Mouse (Mus musculus): Measurements from ENCODE around the gene Tmem239. TPM values are rescaled to one million over a fixed set of nuclear protein-coding genes. Genes with fewer than 3 reads are reported as not detected.

The Tmem239 gene
- polyA plus RNA-seq, 1 experiment from 2014 or later, result not detected

DNA sequence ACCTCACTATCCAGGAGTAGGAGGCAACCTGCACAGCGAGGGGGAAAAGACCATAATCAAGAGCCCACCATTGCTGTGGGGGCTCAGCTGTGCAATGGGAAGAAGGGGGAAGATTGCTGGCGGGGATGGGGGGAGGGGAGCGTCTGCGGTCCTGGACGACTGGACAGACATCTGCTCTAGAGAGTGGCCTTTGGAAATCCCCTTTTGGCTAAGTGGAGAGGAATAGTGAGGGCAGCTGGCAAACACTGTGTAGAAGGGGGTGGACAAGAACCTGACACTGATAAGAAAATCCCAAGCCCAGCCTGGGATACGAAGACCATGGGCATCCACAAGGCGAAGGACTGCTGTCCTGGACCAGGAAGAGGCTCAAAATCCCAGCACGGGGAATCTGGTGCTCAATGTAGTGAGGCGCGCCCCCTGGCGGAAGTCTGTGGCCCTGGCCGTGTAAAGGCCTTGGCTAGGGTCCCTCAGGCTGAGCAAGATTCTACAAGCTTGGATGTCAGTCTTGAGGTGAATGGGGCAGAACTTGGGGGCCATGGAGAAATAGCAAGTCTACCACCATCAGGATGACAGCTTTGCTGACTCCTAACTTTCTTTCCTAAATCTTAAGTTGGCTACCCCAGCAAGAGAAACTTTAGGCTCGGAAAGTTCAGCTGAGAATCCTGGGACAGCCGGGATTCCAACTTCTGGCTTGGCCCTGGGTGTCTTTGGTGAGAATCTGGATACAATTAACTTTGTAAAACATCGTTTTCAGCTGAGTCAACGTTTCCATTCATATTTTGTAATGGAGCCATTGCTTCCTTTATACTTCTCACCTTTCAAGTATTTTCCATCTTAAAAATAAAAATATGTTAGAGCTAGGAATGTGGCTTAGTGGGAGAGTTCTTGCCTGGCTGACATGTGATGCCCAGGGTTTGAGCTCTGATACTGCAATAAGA, 5.5 kb downstream of the Tmem239 start:
- no peak overlapping the region for H3K4me3 ChIP-seq (replicated peaks)
- peak; percentile 79 for ATAC-seq (ENCODE audit: insufficient number of reproducible peaks, low FRiP score, low TSS enrichment, low read depth)
- no peak overlapping the region for H3K4me2 ChIP-seq (replicated peaks)
- H3K9ac ChIP-seq, result no peak overlapping the region
- H3K4me1 ChIP-seq, result peaks cover 17% of the 10 kb centered on the region
- H3K27ac ChIP-seq (replicated peaks), result peak overlapping the region; percentile 79
- 30% methylated on average over 16 of the region's 16 CpGs for WGBS
- H3K27me3 ChIP-seq, result no peaks in the 10 kb centered on the region; the same call in 1 of the 2 replicates
- H3K36me3 ChIP-seq, result no peaks in the 10 kb centered on the region
- H3K9me3 ChIP-seq (replicated peaks), result no peaks in the 10 kb centered on the region

DNA sequence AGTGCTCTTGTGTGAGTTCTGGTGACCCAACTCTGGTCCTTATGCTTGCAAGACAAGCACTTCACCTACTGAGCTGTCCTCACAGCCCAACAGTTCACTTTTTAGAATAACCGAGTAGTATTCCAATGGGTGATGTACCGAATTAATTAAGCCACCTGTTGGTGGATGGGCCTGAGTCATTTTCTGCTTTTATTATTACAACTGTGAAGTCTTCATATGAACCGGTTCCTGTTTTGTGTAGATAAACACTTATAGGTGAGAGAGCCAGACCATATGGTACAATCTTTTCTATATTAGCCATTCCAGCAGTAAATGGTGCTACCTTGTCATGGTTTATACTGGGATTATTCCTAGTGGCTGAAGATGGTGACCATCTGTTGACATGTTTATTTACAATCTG, 6.5 kb downstream of the Tmem239 start:
- no peak for ATAC-seq (ENCODE audit: insufficient number of reproducible peaks, low FRiP score, low TSS enrichment, low read depth)
- H3K4me2 ChIP-seq (replicated peaks), result no peak overlapping the region
- no peaks in the 10 kb centered on the region for H3K27me3 ChIP-seq
- H3K9ac ChIP-seq, result no peak overlapping the region
- H3K9me3 ChIP-seq (replicated peaks), result no peaks in the 10 kb centered on the region
- H3K36me3 ChIP-seq, result no peaks in the 10 kb centered on the region
- H3K4me1 ChIP-seq, result peaks cover 16% of the 10 kb centered on the region
- peak overlapping the region; percentile 79 for H3K27ac ChIP-seq (replicated peaks)
- WGBS, result 81% methylated on average over 3 of the region's 3 CpGs
- H3K4me3 ChIP-seq (replicated peaks), result no peak overlapping the region

DNA sequence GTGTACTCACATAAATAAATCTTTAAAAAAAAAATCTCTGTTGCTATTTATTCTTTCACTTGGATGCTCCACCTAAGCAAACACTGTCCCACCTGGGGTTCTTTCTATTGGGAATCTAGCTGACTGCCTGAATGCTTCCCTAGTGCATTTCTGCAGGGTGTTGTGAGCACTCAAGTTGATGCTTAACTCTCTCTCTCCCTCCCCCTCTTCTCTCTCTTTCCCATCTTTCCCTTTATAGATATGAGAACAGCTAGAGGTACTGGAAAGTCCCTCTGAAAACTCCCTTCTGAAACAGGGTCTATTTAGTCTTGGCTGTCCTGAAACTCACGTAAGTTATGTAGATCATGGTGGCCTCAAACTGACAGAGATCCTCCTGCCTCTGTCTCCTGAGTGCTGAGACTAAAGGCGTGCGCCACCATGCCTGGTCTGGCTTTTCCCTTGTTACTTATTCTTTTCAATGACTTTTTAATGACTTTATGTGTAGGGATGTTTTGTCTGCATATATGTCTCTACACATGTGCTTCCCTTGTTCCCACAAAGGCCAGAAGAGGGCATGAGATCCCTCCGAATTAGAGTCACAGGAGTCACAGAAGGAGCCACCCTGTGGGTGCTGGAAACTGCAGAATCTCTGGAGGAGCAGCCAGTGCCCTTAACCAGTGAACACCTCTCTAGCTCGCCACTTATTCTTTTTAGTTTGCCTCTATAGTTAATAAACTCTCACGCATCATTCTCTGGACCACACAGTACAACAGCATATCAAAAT, 8.0 kb downstream of the Tmem239 start:
- Histone ChIP-seq H3K4me3 (replicated peaks) (no peak overlapping the region), H3K27ac (replicated peaks) (no peak overlapping the region), H3K9me3 (replicated peaks) (no peaks in the 10 kb centered on the region), H3K4me1 (peaks cover 8% of the 10 kb centered on the region), H3K27me3 (no peaks in the 10 kb centered on the region), H3K9ac (no peak overlapping the region), H3K4me2 (replicated peaks) (no peak overlapping the region), H3K36me3 (peaks cover 7% of the 10 kb centered on the region)
- 77% methylated on average over 6 of the region's 6 CpGs for WGBS
- ATAC-seq (ENCODE audit: insufficient number of reproducible peaks, low FRiP score, low TSS enrichment, low read depth), result no peak

DNA sequence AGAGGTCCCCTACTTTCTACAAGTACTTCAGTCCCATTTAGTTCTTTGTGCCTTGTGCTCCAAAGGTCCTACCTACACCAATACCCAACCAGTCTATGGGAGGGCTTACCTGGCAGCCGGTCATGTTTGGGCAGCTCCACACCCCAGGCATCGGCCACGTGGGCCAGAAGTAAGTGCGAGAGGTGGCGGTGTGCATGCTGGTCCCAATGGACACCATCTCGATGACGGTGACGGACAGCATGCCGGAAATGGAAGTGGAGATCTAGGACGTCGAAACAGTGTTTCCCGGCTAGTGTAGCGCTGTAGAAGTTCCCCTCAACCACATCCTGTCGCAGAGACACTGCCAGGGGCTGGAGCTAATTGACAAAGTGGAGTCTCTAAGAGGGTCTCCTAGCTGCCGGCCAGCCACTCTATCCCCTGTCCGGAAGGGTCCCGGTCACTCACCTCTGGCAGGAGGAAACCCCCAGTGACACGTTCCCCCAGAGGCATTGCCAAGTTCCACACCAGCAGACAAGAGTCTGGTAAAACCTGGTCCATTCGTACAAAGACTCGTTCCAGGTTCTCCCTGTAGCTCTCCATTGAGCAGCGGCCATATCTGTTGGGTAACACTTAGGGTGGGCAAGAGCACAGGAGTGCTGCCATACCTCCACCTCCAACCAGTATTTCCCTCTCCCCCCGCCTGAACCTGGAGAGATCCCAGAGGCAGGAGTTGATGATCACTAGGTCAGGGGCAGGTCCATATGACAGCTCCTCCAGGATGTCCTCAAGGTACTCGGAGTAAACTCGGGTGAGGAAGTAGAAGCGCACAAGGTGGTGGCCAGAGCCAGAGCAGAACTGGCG, 15.7 kb downstream of the Tmem239 start:
- Histone ChIP-seq H3K9ac (no peak overlapping the region), H3K4me1 (peaks cover 22% of the 10 kb centered on the region), H3K27me3 (no peaks in the 10 kb centered on the region), H3K9me3 (replicated peaks) (no peaks in the 10 kb centered on the region), H3K27ac (replicated peaks) (no peak overlapping the region), H3K36me3 (peaks cover 18% of the 10 kb centered on the region), H3K4me2 (replicated peaks) (no peak overlapping the region), H3K4me3 (replicated peaks) (no peak overlapping the region)
- ATAC-seq (ENCODE audit: insufficient number of reproducible peaks, low FRiP score, low TSS enrichment, low read depth), result no peak
- 95% methylated on average over 26 of the region's 26 CpGs for WGBS

DNA sequence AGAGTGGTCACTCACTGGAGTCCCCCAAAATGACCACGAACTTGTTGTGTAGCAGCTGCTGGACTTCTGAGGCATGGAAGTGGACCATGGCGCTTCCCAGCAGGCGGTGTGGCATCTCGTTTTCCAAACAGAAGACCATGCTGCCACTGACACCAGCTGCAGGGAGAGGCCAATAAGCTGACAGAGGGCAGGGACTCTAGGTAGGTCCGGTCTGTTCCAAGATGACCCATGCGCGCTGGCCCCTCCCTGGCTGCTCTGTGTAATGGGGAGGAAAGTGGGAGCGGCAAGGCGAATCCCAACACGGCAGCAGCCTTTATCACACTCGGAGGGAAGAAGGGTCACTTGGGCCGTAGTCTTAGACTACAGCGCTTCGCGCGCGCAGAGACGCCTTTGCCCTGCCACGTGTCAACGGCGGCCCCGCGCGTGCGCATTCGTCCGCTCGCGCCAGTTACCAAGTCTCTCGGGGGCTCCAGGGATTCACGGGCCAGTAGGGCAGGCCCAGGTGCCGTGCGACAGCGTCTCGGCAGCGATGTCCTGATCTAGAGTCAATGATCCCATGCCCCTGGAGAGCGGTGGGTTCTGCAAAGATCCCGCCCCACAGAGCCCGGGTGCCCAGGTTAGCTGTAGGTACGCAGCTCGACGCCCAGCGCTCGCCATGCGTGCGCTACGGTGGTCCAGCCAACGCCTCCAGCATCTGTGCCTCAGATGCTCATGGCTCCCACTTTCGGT, 17.3 kb downstream of the Tmem239 start:
- Histone ChIP-seq H3K4me1 (peaks cover 22% of the 10 kb centered on the region), H3K4me2 (replicated peaks) (peak overlapping the region; percentile 86), H3K36me3 (peaks cover 18% of the 10 kb centered on the region), H3K27ac (replicated peaks) (peak overlapping the region; percentile 94), H3K9ac (peak overlapping the region; percentile 58), H3K27me3 (no peaks in the 10 kb centered on the region), H3K9me3 (replicated peaks) (no peaks in the 10 kb centered on the region), H3K4me3 (replicated peaks) (peak overlapping the region; percentile 82)
- peak; percentile 73 for ATAC-seq (ENCODE audit: insufficient number of reproducible peaks, low FRiP score, low TSS enrichment, low read depth)
- WGBS, result 16% methylated on average over 49 of the region's 49 CpGs

DNA sequence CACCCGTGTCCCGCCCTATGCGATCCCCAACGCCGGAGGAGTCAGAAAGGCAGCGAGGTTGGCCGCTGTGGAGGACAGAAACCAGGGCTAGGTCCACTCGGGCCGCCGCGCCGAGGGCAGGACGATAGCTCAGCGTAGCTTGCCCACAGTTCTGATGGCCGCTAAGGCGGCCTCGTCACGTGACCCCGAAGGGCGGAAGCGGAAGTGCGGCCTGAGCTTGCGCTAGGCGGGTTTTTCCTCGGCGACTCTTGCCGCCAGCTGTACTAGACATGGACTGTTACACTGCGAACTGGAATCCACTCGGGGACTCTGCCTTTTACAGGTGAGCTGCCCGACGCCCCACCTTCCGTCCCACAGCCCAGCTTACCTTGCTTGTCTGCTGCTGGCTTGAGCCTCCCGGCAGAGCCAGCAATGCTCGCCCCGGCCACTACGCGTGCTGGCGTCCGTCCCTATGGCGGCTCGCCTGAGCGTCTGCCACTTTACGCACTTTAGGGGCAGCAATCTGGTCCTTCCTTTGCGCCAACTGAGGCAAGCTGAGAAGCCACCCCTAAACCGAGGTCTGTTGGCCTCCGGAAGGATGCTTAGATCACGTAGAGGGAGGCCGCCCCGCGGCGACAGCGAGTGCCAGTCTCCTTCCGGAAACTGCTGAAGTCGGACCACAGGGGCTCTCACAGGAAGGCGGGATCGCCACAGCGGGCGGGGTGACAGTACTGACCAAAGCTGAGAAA, 18.0 kb downstream of the Tmem239 start, which contains the start of the genes Vps16 and Pced1a:
TSS of gene Vps16 (plus strand) at position 214 of the 728 bp plus-strand sequence.
TSS of gene Pced1a (minus strand) at position 576 of the 728 bp plus-strand sequence.
- Histone ChIP-seq H3K9ac (peak within 1 kb of the TSS; percentile 68), H3K4me2 (replicated peaks) (peak within 1 kb of the TSS; percentile 86), H3K27me3 (no peaks in the 10 kb centered on the region), H3K36me3 (peaks cover 11% of the 10 kb centered on the region), H3K4me1 (peaks cover 22% of the 10 kb centered on the region), H3K4me3 (replicated peaks) (peak within 1 kb of the TSS; percentile 82), H3K27ac (replicated peaks) (peak within 1 kb of the TSS; percentile 94), H3K9me3 (replicated peaks) (no peaks in the 10 kb centered on the region)
- peak; percentile 95 for ATAC-seq (ENCODE audit: insufficient number of reproducible peaks, low FRiP score, low TSS enrichment, low read depth)
- under 1% methylated on average over 58 of the region's 58 CpGs for WGBS

DNA sequence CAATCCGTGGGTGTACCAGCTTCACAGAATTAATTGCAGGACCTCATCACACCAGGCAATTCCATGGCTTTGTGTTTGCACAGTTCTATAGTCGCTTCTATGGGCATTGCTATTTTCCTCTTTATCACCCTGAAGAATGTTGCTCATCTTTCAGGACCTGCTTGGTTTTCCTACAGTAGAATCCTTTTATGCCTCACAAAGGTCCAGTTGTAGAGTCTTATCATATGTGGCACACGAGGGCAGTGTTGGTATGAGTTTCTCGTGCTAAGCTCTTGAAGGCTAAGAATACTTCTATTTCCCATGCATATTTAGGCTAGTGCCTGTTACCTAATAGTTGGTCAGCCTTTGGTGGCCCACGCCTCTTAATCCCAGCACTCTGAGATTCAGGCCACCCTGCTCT, 18.8 kb downstream of the Tmem239 start:
- Histone ChIP-seq H3K4me3 (replicated peaks) (peak overlapping the region; percentile 82), H3K27ac (replicated peaks) (peak overlapping the region; percentile 94; the same call in 1 of the 2 replicates), H3K9me3 (replicated peaks) (no peaks in the 10 kb centered on the region), H3K4me2 (replicated peaks) (peak overlapping the region; percentile 86), H3K4me1 (peaks cover 22% of the 10 kb centered on the region), H3K9ac (peak overlapping the region; percentile 68), H3K36me3 (peaks cover 5% of the 10 kb centered on the region; the same call in 1 of the 2 replicates), H3K27me3 (no peaks in the 10 kb centered on the region)
- 38% methylated on average over 5 of the region's 5 CpGs for WGBS
- no peak for ATAC-seq (ENCODE audit: insufficient number of reproducible peaks, low FRiP score, low TSS enrichment, low read depth)

DNA sequence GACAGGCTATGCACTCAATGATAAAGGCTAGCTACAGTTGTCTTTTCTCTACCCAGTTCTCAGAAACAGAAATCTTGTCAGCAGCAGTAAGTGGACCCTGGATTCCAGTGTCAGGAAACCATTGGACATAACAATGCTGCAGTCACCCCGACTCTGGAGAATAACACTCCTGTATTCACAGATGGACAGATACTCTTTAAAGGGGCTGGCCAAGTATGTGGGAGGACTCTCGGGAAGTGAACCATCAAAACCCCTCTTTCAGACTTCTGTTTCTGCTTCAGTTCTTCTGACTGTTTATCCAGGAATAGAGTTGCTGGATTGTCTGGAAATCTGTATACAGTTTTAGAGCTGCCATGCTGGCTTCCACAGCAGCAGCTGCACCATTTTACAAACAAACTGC, 23.6 kb downstream of the Tmem239 start:
- H3K27me3 ChIP-seq, result no peaks in the 10 kb centered on the region
- no peak for ATAC-seq (ENCODE audit: insufficient number of reproducible peaks, low FRiP score, low TSS enrichment, low read depth)
- 61% methylated on average over 2 of the region's 2 CpGs for WGBS
- no peak overlapping the region for H3K27ac ChIP-seq (replicated peaks)
- no peaks in the 10 kb centered on the region for H3K9me3 ChIP-seq (replicated peaks)
- peaks cover 6% of the 10 kb centered on the region for H3K4me1 ChIP-seq
- 0 out of 2 replicates have a peak, but pooled peaks cover 8% of the 10 kb centered on the region for H3K36me3 ChIP-seq
- H3K9ac ChIP-seq, result no peak overlapping the region
- H3K4me3 ChIP-seq (replicated peaks), result no peak overlapping the region
- no peak overlapping the region for H3K4me2 ChIP-seq (replicated peaks)

DNA sequence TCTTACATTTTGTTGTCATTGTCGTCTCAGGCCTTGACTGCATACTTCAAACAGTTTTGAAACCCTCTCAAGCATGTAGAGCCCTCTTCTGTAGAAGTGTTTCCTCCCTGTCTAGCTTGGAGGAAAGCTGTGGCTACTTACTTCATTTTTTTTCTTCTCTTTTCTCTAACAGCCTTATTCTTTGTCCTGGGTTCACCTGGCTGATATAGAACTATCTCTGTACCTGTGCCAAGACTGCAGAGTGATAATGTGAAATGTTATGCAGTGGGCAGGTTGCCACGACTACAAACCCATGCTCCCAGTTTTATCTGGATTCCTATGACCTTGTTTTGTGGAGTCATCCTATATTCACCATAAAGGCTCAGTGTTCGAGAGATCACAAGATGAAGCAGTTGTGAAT, 24.2 kb downstream of the Tmem239 start:
- Histone ChIP-seq H3K27me3 (no peaks in the 10 kb centered on the region), H3K9ac (no peak overlapping the region), H3K9me3 (replicated peaks) (no peaks in the 10 kb centered on the region), H3K36me3 (0 out of 2 replicates have a peak, but pooled peaks cover 8% of the 10 kb centered on the region), H3K4me1 (no peaks in the 10 kb centered on the region), H3K4me3 (replicated peaks) (no peak overlapping the region), H3K27ac (replicated peaks) (no peak overlapping the region), H3K4me2 (replicated peaks) (no peak overlapping the region)
- 75% methylated on average over 3 of the region's 3 CpGs for WGBS
- no peak for ATAC-seq (ENCODE audit: insufficient number of reproducible peaks, low FRiP score, low TSS enrichment, low read depth)

DNA sequence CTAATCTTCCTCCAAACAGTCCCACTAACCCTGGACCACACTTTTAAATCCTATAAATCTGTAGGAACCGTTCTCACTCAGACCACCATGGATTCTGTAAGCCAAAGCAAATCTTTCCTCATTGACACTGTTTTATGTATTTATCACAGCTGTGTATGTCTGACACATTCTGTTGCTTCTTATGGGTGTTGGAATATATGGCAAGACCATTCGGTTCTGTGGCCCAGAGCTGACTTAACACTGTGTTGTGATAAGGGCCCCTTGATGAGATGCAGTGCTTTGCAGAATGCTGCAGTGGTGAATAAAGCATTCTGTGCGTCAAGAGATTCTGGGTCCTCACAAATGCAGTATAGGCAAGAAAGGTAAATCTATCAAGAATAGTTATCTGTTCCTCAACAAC, 25.9 kb downstream of the Tmem239 start:
- Histone ChIP-seq H3K4me3 (replicated peaks) (no peak overlapping the region), H3K27me3 (no peaks in the 10 kb centered on the region), H3K27ac (replicated peaks) (no peak overlapping the region), H3K4me2 (replicated peaks) (no peak overlapping the region), H3K4me1 (no peaks in the 10 kb centered on the region), H3K9ac (no peak overlapping the region), H3K36me3 (0 out of 2 replicates have a peak, but pooled peaks cover 8% of the 10 kb centered on the region), H3K9me3 (replicated peaks) (no peaks in the 10 kb centered on the region)
- WGBS, result 85% methylated on average over 3 of the region's 3 CpGs
- no peak for ATAC-seq (ENCODE audit: insufficient number of reproducible peaks, low FRiP score, low TSS enrichment, low read depth)

All from embryonic facial prominence, embryonic 15.5 days (tissue).